Mouse (Mus musculus) CD4-positive helper T cell, adult 2 months (primary cell): ENCODE results near the gene Galnt7.

Experiments used
- DNase-seq: peaks from one replicate; pipeline ENCODE4 v3.0.0-alpha.2; 2012; ENCODE audit warnings: low read depth, missing footprints, low spot score

Galnt7 gene

GRCm38 (mm10) chr8:57498847-57499511 lies 153.9 kb downstream of the Galnt7 start:
- no peak for DNase-seq

GRCm38 (mm10) chr8:57498494-57498846 lies 154.4 kb downstream of the Galnt7 start:
- no peak for DNase-seq

DNA sequence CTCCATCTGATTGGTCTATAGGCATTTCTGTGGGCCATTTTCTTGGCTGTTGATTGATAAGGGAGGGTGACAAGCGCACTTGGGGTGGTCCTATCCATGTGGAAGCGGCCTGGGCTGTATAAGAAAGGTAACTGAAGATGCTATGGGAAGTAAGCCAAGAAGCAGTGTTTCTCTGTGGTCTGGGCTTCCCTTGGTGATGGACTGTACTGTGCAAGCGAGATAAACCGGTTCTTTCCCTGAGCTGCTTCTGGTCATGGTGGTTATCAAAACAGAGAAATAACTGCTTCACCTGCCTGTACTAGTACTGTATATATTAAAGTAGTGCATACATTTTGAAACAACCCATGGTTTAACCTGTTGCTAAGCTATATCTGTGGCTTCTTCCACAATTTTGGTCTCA lies 161.0 kb downstream of the Galnt7 start:
- no peak for DNase-seq

DNA sequence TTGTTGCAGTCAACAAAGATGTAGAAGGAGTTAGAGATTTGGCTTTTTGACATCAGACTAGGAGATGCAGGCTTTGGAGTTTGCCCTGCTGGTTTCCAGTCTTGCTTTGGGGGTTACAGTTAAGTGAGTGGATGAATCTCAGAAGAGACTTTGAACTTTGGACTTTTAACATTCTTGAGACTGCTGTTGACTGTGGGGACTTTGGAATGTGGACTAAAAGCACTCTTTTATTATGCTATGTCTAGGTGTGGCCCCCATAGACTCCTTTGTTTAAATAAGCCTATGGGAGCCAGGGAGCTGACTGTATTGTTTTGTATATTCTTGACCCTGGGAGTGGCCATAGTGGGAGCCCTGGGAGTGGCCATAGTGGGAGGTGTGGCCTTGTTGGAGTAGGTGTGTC lies 162.9 kb downstream of the Galnt7 start:
- DNase-seq: no peak

GRCm38 (mm10) chr8:57489366-57489765 lies 163.5 kb downstream of the Galnt7 start:
- no peak for DNase-seq

GRCm38 (mm10) chr8:57488312-57488765 lies 164.5 kb downstream of the Galnt7 start:
- peak; percentile 93 for DNase-seq

- DNase-seq: peak; percentile 99
These were observed 165.2 kb downstream of the Galnt7 start, which contains the start of gene Sap30 for GRCm38 (mm10) chr8:57487441-57488155. Gene Sap30 (minus strand): TSS chr8:57487860.

- peak; percentile 41 for DNase-seq
These were observed 166.1 kb downstream of the Galnt7 start for GRCm38 (mm10) chr8:57486491-57487440.

DNA sequence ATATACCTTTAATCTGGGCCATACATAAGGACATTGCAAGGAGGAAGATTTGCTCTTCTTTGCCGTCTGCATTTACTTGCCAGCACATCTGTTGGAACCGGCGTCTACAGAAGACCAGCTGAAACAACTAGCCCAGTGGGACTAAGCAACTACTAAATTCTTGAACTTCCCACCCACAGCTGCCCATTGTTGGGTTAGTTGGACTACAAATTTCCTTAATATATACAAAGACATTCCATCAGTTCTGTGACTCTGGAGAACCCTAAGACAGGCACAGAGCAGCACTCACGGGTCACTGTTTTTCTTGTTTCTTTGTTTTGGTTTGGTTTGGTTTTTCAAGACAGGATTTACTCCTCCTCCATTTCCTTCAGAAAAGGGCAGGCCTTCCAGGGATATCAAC lies 172.2 kb downstream of the Galnt7 start:
- no peak for DNase-seq

- no peak for DNase-seq
These were observed 173.1 kb downstream of the Galnt7 start for GRCm38 (mm10) chr8:57479700-57480099.

GRCm38 (mm10) chr8:57478406-57478805 lies 174.4 kb downstream of the Galnt7 start:
- no peak for DNase-seq
